Mouse (Mus musculus): ENCODE results near the gene Dph7. TPM values are rescaled to one million over a fixed set of nuclear protein-coding genes. Genes with fewer than 3 reads are reported as not detected.

The Dph7 gene
- polyA plus RNA-seq, 1 experiment from 2014 or later = 29.6 TPM

DNA sequence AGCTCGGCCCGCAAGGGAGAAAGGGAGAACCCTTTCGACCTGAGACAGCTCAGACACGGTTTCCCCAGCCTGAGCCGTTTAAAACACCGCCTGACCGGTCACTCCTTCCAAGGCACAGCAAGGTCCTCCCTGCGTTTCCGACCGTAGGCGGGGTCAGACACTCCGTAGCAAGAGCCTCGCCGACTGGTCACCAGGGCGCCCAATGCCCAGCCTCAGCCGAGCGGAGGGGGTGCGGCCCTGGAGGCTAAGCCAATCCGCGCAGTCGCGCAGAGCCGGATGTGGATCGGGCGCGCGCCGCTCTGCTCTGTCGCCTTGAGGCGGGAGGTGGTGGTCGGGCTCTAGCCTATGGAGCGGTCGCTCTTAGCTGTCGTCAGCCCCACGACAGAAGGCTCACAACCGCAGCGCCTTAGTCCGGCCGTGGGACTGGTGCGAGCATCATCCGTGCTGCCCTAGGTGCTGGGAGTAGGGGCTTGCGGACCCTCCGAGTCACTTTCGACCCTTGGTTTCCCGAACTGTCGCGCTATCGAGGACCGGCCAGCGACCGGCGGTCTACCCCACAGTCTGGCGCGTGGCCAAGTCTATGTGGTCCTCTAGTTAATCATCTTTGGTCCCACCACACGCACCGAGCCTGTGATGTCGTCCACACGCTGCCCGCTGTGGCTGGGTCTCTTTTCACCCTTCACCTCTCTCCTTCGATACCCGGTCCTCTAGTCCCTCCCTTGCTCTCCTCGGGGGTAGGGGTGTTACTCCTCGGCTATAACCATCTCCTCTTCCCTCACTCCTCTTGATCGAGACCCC is 12.9 kb downstream of the Dph7 start, which contains the start of gene Mrpl41:
TSS of gene Mrpl41 (minus strand) at position 193 of the 798 bp plus-strand sequence.
- Histone ChIP-seq H3K4me2 (replicated peaks) (peak within 1 kb of the TSS; percentile 85), H3K9ac (peak within 1 kb of the TSS; percentile 54), H3K4me1 (peaks cover 22% of the 10 kb centered on the region), H3K9me3 (no peaks in the 10 kb centered on the region), H3K36me3 (peaks cover 27% of the 10 kb centered on the region), H3K4me3 (peak within 1 kb of the TSS; percentile 66), H3K27ac (peak within 1 kb of the TSS; percentile 64), H3K27me3 (replicated peaks) (no peaks in the 10 kb centered on the region)
- under 1% methylated on average over 64 of the region's 64 CpGs for WGBS
- ATAC-seq (ENCODE audit: low FRiP score, low read depth) = peak; percentile 100

DNA sequence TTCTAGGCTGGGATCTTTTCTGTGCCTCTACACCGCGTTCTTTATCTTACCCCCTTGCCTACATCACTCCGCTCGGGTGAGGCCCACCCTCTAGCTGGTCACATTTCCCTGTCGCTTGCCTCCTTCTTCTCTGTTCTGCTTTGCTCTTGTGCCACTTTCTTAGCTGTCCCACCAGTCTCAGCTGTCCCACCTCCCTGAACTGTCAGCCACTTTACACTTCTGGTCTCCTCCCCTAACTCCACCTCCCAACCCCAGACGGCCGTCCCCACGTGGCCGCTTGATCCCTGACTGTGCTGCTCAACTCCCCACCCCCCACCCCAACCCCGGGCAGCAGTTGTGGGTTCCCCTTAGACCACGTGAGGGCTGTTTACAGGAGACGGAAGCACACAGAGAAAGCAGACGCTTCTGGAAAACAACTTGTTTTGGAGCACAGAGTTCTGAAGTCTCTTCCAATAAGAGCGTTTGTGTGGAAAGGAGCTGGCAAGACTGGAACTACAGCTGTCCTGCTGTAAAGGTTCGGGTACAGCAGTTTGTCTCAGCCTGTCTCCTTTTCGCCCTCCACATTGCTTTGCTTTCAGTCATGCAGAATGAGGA is 13.6 kb downstream of the Dph7 start, which contains the start of gene Pnpla7:
TSS of gene Pnpla7 (plus strand) at position 330 of the 594 bp plus-strand sequence.
- Histone ChIP-seq H3K9me3 (no peaks in the 10 kb centered on the region), H3K27ac (peak within 1 kb of the TSS; percentile 64), H3K36me3 (peaks cover 20% of the 10 kb centered on the region), H3K27me3 (replicated peaks) (no peaks in the 10 kb centered on the region), H3K4me2 (replicated peaks) (peak within 1 kb of the TSS; percentile 85), H3K4me1 (peaks cover 22% of the 10 kb centered on the region), H3K9ac (peak within 1 kb of the TSS; percentile 54), H3K4me3 (peak within 1 kb of the TSS; percentile 66)
- WGBS = 2% methylated on average over 16 of the region's 16 CpGs
- peak; percentile 38 for ATAC-seq (ENCODE audit: low FRiP score, low read depth)

DNA sequence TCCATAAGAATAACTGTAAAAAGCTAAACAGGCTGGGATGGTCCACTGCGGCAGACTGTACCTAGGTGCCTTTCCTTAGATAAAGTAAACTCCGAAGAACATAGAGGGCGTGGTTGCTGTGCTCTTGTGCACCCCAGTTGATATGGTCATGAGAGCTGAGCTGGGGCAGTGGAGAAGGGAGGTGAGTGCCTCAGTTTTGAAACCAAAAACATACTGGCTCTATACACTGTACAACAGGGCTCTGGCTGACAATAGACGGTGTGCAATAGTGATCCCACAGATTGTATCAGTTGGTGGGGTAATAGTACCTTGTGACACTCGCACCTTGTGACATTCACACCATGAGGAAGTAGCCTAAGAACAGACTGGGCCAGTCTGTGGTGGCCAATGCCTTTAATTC is 14.8 kb downstream of the Dph7 start:
- H3K27ac ChIP-seq = no peak overlapping the region
- no peaks in the 10 kb centered on the region for H3K9me3 ChIP-seq
- H3K4me1 ChIP-seq = peaks cover 22% of the 10 kb centered on the region
- ATAC-seq (ENCODE audit: low FRiP score, low read depth) = no peak
- peaks cover 10% of the 10 kb centered on the region for H3K36me3 ChIP-seq
- H3K27me3 ChIP-seq (replicated peaks) = no peaks in the 10 kb centered on the region
- 92% methylated on average over 5 of the region's 5 CpGs for WGBS
- no peak overlapping the region for H3K9ac ChIP-seq
- H3K4me3 ChIP-seq = no peak overlapping the region
- H3K4me2 ChIP-seq (replicated peaks) = no peak overlapping the region

DNA sequence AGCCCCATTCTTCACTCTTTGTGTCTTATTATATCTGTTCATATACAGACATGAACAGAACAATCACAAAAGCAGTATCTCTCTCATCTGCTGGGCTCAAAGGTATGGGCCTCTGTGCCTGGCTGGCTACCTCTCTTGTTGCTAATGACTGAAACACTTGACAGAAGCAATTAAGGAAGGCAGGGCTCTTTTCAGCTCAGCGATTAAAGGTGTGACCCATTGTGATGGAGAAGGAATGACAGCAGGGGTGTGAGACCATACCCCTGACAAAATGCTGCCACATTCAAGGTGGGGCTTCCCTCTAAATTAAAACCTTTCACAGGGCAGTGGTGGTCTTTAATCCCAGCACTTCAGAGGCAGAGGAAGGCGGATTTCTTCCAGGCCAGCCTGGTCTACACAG is 25.6 kb downstream of the Dph7 start:
- Histone ChIP-seq H3K27ac (no peak overlapping the region), H3K9me3 (no peaks in the 10 kb centered on the region), H3K4me1 (no peaks in the 10 kb centered on the region), H3K36me3 (no peaks in the 10 kb centered on the region), H3K27me3 (replicated peaks) (no peaks in the 10 kb centered on the region), H3K4me2 (replicated peaks) (no peak overlapping the region), H3K9ac (no peak overlapping the region), H3K4me3 (no peak overlapping the region)
- 64% methylated on average over 2 of the region's 2 CpGs for WGBS
- ATAC-seq (ENCODE audit: low FRiP score, low read depth) = no peak

DNA sequence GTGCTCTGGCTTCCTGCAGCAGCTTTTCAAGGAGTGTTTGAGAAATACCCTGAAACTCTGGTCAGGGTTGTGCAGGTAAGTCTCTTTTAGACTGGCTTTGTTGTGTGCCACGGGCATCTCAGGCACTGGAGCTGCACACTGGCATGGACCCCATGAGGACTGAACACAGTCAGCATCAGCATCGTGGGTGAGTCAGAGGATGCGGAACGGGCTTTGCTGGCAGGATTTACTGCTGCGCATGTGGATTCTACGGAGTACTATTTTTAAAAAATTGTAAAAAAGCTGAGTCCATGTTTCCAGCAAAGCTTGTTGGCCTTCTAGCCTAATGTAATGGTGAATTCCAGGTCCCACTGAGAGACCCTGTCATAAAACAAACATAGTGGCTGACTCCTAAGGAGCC is 33.1 kb downstream of the Dph7 start:
- H3K4me3 ChIP-seq = no peak overlapping the region
- ATAC-seq (ENCODE audit: low FRiP score, low read depth) = no peak

DNA sequence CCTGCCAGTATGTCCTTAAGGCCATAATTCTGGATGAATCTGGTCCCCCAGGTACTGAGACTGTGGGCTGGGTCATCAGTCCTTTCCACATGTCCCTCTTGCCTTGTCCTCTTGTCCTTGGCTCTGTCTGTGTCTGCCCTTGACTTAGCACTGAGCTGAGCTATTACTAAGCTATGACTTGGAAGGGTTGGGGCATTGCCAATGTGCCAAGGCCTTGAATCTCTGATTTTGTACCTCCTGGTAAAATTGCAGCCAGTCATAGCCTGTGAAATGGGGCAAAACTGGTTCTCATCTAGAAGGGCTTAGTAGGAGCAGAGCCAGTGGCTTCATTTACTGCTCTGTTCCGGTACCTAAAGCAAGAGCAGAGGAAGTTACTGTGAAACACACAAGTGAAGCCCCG is 34.3 kb downstream of the Dph7 start:
- no peak for ATAC-seq (ENCODE audit: low FRiP score, low read depth)
- Histone ChIP-seq H3K27me3 (replicated peaks) (no peaks in the 10 kb centered on the region), H3K36me3 (no peaks in the 10 kb centered on the region), H3K4me1 (no peaks in the 10 kb centered on the region), H3K4me2 (replicated peaks) (no peak overlapping the region), H3K9me3 (no peaks in the 10 kb centered on the region), H3K9ac (no peak overlapping the region), H3K27ac (no peak overlapping the region), H3K4me3 (no peak overlapping the region)
- 97% methylated on average over 2 of the region's 2 CpGs for WGBS

More for the DNA sequence above, 33.1 kb downstream of the Dph7 start:
- H3K4me2 ChIP-seq (replicated peaks) = no peak overlapping the region
- WGBS = 94% methylated on average over 6 of the region's 6 CpGs
- no peak overlapping the region for H3K27ac ChIP-seq
- H3K36me3 ChIP-seq = no peaks in the 10 kb centered on the region
- H3K9me3 ChIP-seq = no peaks in the 10 kb centered on the region
- no peak overlapping the region for H3K9ac ChIP-seq
- no peaks in the 10 kb centered on the region for H3K27me3 ChIP-seq (replicated peaks)
- H3K4me1 ChIP-seq = no peaks in the 10 kb centered on the region

DNA sequence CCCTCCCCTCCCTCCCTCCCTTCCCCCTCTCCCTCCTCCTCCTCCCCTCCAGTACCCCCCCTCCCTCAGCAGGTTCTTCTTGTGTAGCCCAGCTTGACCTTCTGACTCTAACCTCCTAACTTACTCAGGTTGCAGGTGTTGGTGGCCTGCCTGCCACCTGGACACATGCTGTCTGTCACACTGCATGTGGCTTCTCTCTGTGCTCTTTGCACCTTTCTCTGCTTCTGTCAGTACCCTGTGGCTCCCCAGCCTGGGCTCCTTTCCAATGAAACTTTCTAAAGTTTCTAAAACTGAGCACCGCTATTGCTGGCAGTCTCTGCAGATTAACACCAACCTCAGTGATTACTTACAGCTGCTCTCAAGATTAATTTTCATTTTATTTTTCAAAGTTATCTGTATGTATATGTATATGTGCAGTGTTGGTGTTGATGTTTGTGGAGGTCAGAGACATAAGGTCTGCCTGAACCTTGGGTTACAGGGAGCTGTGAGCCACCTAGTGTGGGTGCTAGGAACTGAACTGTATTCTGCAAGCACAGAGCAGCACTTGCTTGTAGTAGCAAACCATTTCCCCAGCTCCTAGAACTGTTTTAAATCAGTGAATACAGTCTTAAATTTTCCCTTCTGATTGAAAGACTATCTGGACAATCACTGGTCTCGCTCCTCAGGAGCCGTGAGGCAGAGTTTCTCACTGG is 38.5 kb downstream of the Dph7 start:
- ATAC-seq (ENCODE audit: low FRiP score, low read depth) = no peak
- H3K27ac ChIP-seq = no peak overlapping the region
- H3K4me2 ChIP-seq (replicated peaks) = no peak overlapping the region
- no peak overlapping the region for H3K4me3 ChIP-seq
- H3K4me1 ChIP-seq = no peaks in the 10 kb centered on the region
- H3K36me3 ChIP-seq = no peaks in the 10 kb centered on the region
- no peaks in the 10 kb centered on the region for H3K9me3 ChIP-seq
- H3K27me3 ChIP-seq (replicated peaks) = no peaks in the 10 kb centered on the region
- no peak overlapping the region for H3K9ac ChIP-seq
- 84% methylated on average over 3 of the region's 3 CpGs for WGBS

DNA sequence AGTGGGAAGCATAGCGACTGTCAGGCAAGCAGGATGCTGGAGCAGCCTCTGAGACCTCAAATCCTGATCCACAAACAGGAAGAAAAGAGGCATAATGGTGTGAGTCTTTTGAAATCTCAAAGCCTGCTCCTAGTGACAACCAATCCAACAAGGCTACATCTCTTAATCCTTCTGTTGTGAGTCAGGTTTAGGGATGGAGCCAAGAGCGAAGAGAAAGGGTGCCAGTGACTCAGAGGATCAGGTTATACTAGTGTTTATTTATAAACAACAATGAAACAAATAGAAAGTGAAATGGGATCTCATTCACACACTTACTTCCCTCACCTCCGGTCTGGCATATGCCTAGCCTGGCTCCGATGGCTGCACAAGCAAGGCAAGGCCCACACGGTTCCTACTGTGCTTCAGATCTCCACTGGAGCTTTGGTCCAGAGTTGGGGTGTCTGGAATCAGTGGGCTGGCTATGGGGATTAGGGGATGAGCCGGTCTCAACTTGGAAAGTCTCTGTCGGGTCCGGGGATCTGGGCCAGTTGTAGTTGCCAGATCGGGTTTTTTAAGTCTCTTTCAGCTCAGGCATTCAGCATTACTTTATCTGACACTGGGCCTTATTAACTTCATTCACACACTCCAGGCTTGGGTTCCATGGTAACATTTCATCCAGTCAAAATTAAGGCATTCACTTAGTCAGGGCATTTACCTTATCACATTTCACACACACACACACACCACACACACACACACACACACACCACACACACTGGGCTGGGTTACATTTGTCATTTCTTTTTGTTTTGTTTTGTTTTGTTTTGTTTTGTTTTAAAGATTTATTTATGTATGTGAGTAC is 42.0 kb downstream of the Dph7 start:
- ATAC-seq (ENCODE audit: low FRiP score, low read depth) = no peak
- no peaks in the 10 kb centered on the region for H3K36me3 ChIP-seq

DNA sequence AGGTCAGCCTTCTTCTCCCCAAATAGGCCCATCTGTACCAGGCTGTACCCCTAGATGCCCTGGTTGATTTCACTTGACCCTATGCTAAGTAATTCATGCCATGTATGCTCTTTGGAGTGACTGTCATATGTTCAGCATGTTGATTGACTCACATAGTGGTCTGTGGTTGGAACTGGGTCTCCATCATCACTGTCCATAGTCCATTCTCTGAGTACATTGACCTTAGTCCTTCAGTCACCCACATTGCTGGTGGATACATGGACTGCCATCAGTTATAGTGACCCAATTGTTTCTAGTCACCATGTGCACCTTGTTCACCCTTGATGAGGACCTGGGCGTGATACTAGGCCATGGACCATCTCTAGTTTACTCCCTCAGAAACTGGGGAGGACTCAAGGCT is 44.6 kb downstream of the Dph7 start:
- no peaks in the 10 kb centered on the region for H3K36me3 ChIP-seq
- H3K4me1 ChIP-seq = no peaks in the 10 kb centered on the region
- H3K27me3 ChIP-seq (replicated peaks) = no peaks in the 10 kb centered on the region
- H3K4me3 ChIP-seq = no peak overlapping the region
- no peak overlapping the region for H3K27ac ChIP-seq
- 93% methylated on average over 1 of the region's 1 CpGs for WGBS
- ATAC-seq (ENCODE audit: low FRiP score, low read depth) = no peak
- no peak overlapping the region for H3K4me2 ChIP-seq (replicated peaks)
- no peaks in the 10 kb centered on the region for H3K9me3 ChIP-seq
- H3K9ac ChIP-seq = no peak overlapping the region

More for the DNA sequence above, 42.0 kb downstream of the Dph7 start:
- no peak overlapping the region for H3K27ac ChIP-seq
- H3K9ac ChIP-seq = no peak overlapping the region
- no peaks in the 10 kb centered on the region for H3K9me3 ChIP-seq
- H3K4me3 ChIP-seq = no peak overlapping the region
- H3K27me3 ChIP-seq (replicated peaks) = no peaks in the 10 kb centered on the region
- WGBS = 84% methylated on average over 9 of the region's 9 CpGs
- H3K4me2 ChIP-seq (replicated peaks) = no peak overlapping the region
- no peaks in the 10 kb centered on the region for H3K4me1 ChIP-seq

DNA sequence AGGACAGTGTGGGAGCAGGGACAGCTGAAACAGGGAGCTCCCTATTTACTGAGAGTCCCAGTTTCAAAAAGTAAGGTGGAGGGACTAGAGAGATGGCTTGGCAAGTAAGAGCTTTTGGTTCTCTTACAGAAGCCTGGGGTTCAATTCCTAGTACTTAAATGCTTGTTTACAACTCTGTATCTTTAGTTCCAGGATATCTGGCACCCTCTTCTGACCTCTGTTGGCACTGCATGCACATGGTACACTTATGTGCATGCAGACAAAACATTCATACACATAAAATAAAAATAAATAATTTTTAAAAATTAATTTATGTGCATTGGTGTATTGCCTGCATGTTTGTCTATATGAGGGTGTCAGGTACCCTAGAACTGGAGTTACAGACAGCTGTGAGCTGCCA is 46.0 kb downstream of the Dph7 start:
- ATAC-seq (ENCODE audit: low FRiP score, low read depth) = no peak
- H3K9me3 ChIP-seq = no peaks in the 10 kb centered on the region
- H3K4me1 ChIP-seq = no peaks in the 10 kb centered on the region
- H3K4me2 ChIP-seq (replicated peaks) = no peak overlapping the region
- H3K9ac ChIP-seq = no peak overlapping the region
- no peaks in the 10 kb centered on the region for H3K36me3 ChIP-seq
- H3K4me3 ChIP-seq = no peak overlapping the region
- H3K27me3 ChIP-seq (replicated peaks) = no peaks in the 10 kb centered on the region
- no peak overlapping the region for H3K27ac ChIP-seq
